Mouse (Mus musculus) embryo, embryonic 11.5 days (tissue): Measurements from ENCODE around the gene Plcg1.

Source experiments
- DNase-seq: peaks from one replicate; pipeline ENCODE4 v3.0.0-alpha.2; 2012; ENCODE audit warnings: low read depth, low spot score

Plcg1 gene

DNA sequence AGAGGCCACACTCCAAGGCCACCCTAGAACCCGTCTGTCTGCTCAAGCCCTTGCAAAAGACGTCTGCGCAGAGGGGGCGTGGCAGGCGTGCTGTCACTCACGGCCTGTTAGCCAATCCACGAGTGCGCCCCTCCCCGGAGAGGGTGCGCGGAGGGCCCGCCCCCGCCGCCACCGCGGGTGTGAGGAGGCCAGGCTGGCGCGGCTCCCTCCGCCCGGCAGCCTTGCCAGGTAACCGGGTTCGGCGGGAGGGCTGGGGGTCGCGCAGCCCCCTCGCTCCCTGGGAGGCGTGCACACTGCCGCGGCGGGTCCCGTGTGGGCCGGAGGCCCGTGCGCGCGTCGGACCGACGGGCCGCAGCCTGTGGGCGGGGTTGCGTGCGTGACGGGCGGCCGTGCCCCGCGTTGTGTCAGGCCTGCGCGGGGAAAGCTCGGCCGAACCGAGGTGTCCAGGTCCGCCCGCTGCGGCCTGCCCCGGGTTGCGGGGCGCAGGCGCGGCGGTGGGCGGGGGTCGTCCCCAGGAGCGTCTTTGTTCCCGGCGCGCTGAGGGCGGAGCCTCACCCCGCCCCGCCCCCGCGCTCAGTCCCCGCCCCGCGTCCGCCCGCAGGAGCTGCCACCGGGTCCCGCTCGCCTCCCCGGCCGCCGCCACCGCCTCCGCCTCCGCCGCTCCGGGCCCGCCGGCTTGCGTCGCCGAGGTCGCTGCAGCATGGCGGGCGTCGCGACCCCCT, at the start of gene Plcg1:
Plcg1 (plus strand) TSS at position 184 of the 722 bp plus-strand sequence.
- peak; percentile 89 for DNase-seq

GRCm38 (mm10) chr2:160700271-160700670, 30.8 kb upstream of the Plcg1 start:
- DNase-seq = no peak

- DNase-seq = no peak
These were observed 29.5 kb upstream of the Plcg1 start for GRCm38 (mm10) chr2:160701603-160702002.

DNA sequence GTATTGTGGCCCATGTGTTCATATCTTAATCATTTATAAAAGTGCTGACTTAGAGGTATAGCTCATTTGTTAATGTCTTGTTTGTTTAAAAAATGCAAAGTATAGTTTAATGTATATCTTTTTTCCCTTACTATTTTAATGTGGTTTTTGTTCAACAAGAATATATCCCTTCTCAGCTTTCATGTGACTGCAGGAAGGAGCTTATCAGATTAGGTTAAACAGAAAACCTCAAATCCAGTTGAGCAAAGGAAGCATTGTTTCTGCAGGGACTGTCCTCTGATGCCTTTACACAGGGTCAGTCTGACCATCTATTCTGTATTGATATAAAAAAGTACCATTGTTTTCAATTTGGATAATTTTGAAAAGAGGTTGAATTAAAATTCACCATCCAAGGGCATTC, 28.3 kb upstream of the Plcg1 start:
- DNase-seq = no peak

GRCm38 (mm10) chr2:160707673-160708072, 23.4 kb upstream of the Plcg1 start:
- no peak for DNase-seq

- no peak for DNase-seq
These were observed 15.6 kb upstream of the Plcg1 start for GRCm38 (mm10) chr2:160715463-160716030.

- no peak for DNase-seq
These were observed 13.8 kb upstream of the Plcg1 start for GRCm38 (mm10) chr2:160717269-160717668.

- DNase-seq = no peak
These were observed 12.3 kb upstream of the Plcg1 start for GRCm38 (mm10) chr2:160718811-160719210.

GRCm38 (mm10) chr2:160722714-160723113, 8.4 kb upstream of the Plcg1 start:
- DNase-seq = no peak

GRCm38 (mm10) chr2:160723613-160724375, 7.3 kb upstream of the Plcg1 start:
- no peak for DNase-seq

GRCm38 (mm10) chr2:160724536-160724935, 6.6 kb upstream of the Plcg1 start:
- DNase-seq = no peak

DNA sequence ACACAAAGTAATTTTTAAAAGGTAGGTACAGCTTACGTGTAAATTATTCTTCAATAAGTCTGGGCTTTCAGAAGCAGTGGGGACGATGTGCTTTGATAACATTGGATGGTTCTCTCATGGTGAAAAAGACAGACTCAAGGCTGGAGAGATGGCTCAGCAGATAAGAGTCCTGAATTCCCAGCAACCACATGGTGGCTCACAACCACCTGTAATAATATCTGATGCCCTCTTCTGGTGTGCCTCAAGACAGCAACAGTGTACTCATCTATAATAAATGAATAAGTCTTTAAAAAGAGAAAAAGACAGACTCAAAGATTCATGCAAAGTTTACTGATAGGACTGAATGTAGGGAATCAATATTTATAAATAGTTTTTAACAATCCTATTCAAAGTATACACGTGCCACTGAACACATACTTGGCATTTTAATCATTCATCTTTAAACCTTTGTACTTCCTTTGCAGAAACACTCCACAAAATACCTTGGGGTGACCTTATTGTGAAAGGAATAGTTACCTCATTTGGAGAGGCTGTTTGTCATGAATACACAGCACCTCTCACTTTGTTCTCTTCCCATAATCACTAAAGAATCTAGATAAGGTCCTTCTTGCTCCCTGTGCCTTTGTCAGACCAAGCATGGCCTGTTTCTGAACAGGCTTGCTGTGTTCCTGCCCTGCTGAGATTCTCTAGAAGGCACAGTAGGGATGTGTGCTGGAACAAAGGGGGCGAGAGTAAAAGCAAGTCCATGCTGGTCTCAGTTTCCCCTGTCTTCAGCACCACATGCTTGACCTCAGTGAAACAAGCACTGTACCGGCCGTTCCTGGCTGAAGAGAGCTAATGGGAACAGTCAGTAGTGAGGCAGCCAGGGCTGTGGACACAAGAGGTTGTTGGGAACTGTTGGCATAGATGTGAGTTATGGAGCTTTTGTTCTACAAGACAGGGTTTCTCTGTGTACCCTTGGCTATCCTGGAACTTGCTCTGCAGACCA, 4.9 kb upstream of the Plcg1 start:
- DNase-seq = no peak

GRCm38 (mm10) chr2:160728972-160729371, 2.1 kb upstream of the Plcg1 start:
- no peak for DNase-seq

GRCm38 (mm10) chr2:160729436-160729835, 1.7 kb upstream of the Plcg1 start:
- no peak for DNase-seq

- DNase-seq = no peak
These were observed 976 bp upstream of the Plcg1 start for GRCm38 (mm10) chr2:160729851-160730796.

DNA sequence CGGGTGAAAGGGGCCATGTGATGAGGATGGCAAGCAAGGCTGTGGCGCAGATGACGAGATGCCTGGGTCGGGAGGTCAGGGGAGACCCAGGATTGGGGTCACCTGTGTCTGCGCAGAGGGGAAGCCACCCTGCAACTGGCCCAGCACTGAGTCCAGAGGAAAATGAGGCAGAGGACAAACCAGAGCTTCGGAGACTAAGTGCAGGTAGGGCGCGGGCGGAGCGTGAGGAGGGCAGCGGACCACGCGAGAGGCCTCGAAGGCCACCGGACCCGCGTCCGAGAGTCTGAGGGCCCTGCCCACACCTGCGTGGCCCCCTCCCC, 343 bp upstream of the Plcg1 start:
- DNase-seq = no peak

- no peak for DNase-seq
These were observed 750 bp downstream of the Plcg1 start for GRCm38 (mm10) chr2:160731839-160732261.

DNA sequence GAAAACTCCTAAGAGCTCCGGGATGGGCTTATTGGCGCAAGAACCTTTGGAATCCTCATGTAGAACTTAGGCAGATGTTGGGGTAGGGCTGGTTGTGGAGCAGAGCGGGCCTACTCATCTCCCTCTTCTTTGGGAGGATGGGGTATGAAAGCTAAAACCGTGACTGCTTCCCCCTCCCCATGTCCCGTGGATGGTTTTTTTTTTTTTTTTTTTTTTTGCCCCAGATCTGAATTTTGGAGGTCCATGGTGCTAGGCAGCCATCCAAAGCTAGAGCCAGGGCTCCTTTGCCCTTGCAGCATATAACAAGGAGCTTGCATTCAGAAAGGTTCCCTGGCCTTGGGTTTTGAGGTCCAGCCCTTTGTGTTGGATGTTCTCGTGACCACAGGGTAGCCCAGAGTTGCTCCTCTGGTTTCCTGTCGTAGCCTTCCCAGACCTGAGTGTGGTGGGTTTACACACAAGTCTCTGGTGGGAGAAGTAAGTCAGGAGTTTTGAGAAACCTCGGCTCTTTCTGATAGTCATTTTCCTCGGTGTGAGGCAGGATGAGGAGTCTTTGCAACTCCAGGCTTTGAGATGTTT, 1.4 kb downstream of the Plcg1 start:
- no peak for DNase-seq

GRCm38 (mm10) chr2:160733131-160733531, 2.0 kb downstream of the Plcg1 start:
- no peak for DNase-seq

DNA sequence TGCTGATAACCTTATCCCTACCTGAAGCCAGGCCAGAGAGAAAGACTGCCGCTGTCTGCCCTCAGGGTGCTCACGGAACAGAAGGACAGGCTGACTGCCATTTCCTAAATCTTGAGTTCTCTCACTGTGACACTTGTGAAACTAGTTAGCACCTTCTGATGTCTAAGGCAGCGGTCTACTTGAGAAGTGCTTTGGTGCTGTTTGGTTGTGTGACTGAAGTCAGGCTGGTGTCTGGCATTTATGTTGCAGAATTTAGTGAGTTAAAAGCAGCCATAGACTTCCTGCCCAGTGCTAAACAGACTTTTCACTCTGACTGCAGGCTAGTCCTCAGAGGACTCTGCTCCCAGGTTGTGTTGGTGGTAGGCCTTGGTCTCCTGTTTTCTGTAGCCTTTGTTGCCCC, 3.2 kb downstream of the Plcg1 start:
- DNase-seq = no peak
